Mouse (Mus musculus) stomach, postnatal 0 days (tissue): ENCODE data around the gene Cxadr. TPM values are rescaled to one million over a fixed set of nuclear protein-coding genes. Genes with fewer than 3 reads are reported as not detected.

Experiments used
- ATAC-seq: fragments of 200-750 bp; cut with Nextera tagmentation; 2 replicates; pipeline ENCODE4 v1.8.0; 2017; ENCODE audit not compliant: low FRiP score, low TSS enrichment
- DNase-seq: peaks from one replicate; pipeline ENCODE4 v3.0.0-alpha.2; 2016; ENCODE audit warnings: low spot score
- H3K27ac ChIP-seq: fragments of 300-500 bp; sonication (generic); replicated peaks from 2 replicates; pipeline ENCODE4 v1.5.1; 2014; ENCODE audit warnings: mild to moderate bottlenecking, control low read depth
- H3K27me3 ChIP-seq: fragments of 300-500 bp; sonication (generic); 2 replicates; pipeline ENCODE4 v1.6.1; 2014; ENCODE audit warnings: low read length; ENCODE audit not compliant: control insufficient read depth, insufficient read depth
- H3K36me3 ChIP-seq: fragments of 300-500 bp; sonication (generic); 2 replicates; pipeline ENCODE4 v1.6.1; 2014; ENCODE audit warnings: low read length, mixed read lengths; ENCODE audit not compliant: control insufficient read depth, insufficient read depth
- H3K4me1 ChIP-seq: fragments of 300-500 bp; sonication (generic); replicated peaks from 2 replicates; pipeline ENCODE4 v1.6.1; 2014; ENCODE audit warnings: antibody characterized with exemption; ENCODE audit not compliant: control insufficient read depth, insufficient read depth
- H3K4me2 ChIP-seq: fragments of 300-500 bp; sonication (generic); replicated peaks from 2 replicates; pipeline ENCODE4 v1.6.1; 2014; ENCODE audit warnings: low read depth, mild to moderate bottlenecking, control low read depth, moderate library complexity
- H3K4me3 ChIP-seq: fragments of 300-500 bp; sonication (generic); 2 replicates; pipeline ENCODE4 v1.5.1; 2014; ENCODE audit warnings: low read depth, low read length, control low read depth
- H3K9ac ChIP-seq: fragments of 300-500 bp; sonication (generic); 2 replicates; pipeline ENCODE4 v1.6.1; 2014; ENCODE audit warnings: mild to moderate bottlenecking, low read length, control low read depth, mixed read lengths
- H3K9me3 ChIP-seq: fragments of 300-500 bp; sonication (generic); 2 replicates; pipeline ENCODE4 v1.6.1; 2016; ENCODE audit warnings: low read length; ENCODE audit not compliant: control insufficient read depth
- CTCF ChIP-seq: IDR thresholded peaks from 2 replicates; pipeline ENCODE4 v1.5.1; 2016; ENCODE audit warnings: antibody characterized with exemption, low read depth, mild to moderate bottlenecking, moderate library complexity
- EP300 ChIP-seq: optimal IDR thresholded peaks from 2 replicates; pipeline ENCODE3; 2016; ENCODE audit warnings: antibody characterized with exemption
- WGBS: fragments of 180-500 bp; shearing (Covaris S2); extraction: QIAGEN DNeasy Blood & Tissue Kit; methylation state at CpG from one replicate; pipeline ENCODE4 v1.1.7; 2014; 5-methylcytosine and 5-hydroxymethylcytosine counted together
- polyA plus RNA-seq: library from polyadenylated mRNA; unstranded; fragments of >200 nt; fragmentation: Nextera tagmentation; extraction: Ambion mirVana; gene quantifications from 2 replicates; pipeline ENCODE4 v1.2.1, GENCODE M21; 2015

The Cxadr gene
- polyA plus RNA-seq, 1 experiment from 2014 or later: 62.1 TPM

- peak overlapping the region; percentile 95 for H3K27ac ChIP-seq
- WGBS: under 1% methylated on average over 65 of the region's 65 CpGs
- H3K9ac ChIP-seq: peak overlapping the region; percentile 86
- peak overlapping the region; percentile 95 for H3K4me2 ChIP-seq
- H3K36me3 ChIP-seq: no peaks in the 10 kb centered on the region
- peak overlapping the region; percentile 80 for H3K4me3 ChIP-seq
- ATAC-seq (peak; percentile 19; the same call in 1 of the 2 replicates), DNase-seq (peak; percentile 45)
- no peaks in the 10 kb centered on the region for H3K9me3 ChIP-seq
- no peak for TF ChIP-seq EP300
- TF ChIP-seq CTCF: no peak
- no peaks in the 10 kb centered on the region for H3K27me3 ChIP-seq
- H3K4me1 ChIP-seq: no peaks in the 10 kb centered on the region
Observed at GRCm38 (mm10) chr16:78301831-78302677, 765 bp downstream of the Cxadr start.

- no peaks in the 10 kb centered on the region for H3K4me1 ChIP-seq
- H3K9me3 ChIP-seq: no peaks in the 10 kb centered on the region
- ATAC-seq (no peak), DNase-seq (peak; percentile 60)
- H3K27ac ChIP-seq: peak overlapping the region; percentile 95; the same call in 1 of the 2 replicates
- H3K4me2 ChIP-seq: peak overlapping the region; percentile 95
- H3K4me3 ChIP-seq: peak overlapping the region; percentile 80
- WGBS: 7% methylated on average over 10 of the region's 10 CpGs
- H3K27me3 ChIP-seq: no peaks in the 10 kb centered on the region
- peak overlapping the region; percentile 86 for H3K9ac ChIP-seq
- no peak for TF ChIP-seq EP300
- TF ChIP-seq CTCF: no peak
- H3K36me3 ChIP-seq: no peaks in the 10 kb centered on the region
Observed at GRCm38 (mm10) chr16:78302678-78303050, 1.4 kb downstream of the Cxadr start.

GRCm38 (mm10) chr16:78305606-78306100 is 4.4 kb downstream of the Cxadr start:
- DNase-seq (peak; percentile 20), ATAC-seq (no peak)
- Histone ChIP-seq H3K4me1 (no peaks in the 10 kb centered on the region), H3K9ac (no peak overlapping the region), H3K36me3 (no peaks in the 10 kb centered on the region), H3K9me3 (no peaks in the 10 kb centered on the region), H3K4me2 (no peak overlapping the region), H3K27ac (0 out of 2 replicates have a peak overlapping the region, but pooled peaks have one; percentile 0), H3K27me3 (no peaks in the 10 kb centered on the region), H3K4me3 (no peak overlapping the region)
- TF ChIP-seq CTCF (no peak), EP300 (no peak)
- 71% methylated on average over 12 of the region's 12 CpGs for WGBS

- Histone ChIP-seq H3K36me3 (no peaks in the 10 kb centered on the region), H3K4me2 (no peak overlapping the region), H3K4me1 (no peaks in the 10 kb centered on the region), H3K9me3 (no peaks in the 10 kb centered on the region), H3K4me3 (no peak overlapping the region), H3K27ac (no peak overlapping the region), H3K27me3 (no peaks in the 10 kb centered on the region), H3K9ac (no peak overlapping the region)
- DNase-seq (peak; percentile 24), ATAC-seq (no peak)
- 74% methylated on average over 8 of the region's 8 CpGs for WGBS
- TF ChIP-seq CTCF (no peak), EP300 (no peak)
Observed at GRCm38 (mm10) chr16:78306606-78307005, 5.3 kb downstream of the Cxadr start.

- TF ChIP-seq CTCF (no peak), EP300 (no peak)
- WGBS: 87% methylated on average over 16 of the region's 16 CpGs
- H3K27ac ChIP-seq: no peak overlapping the region
- H3K36me3 ChIP-seq: no peaks in the 10 kb centered on the region
- DNase-seq (peak; percentile 56), ATAC-seq (peak; percentile 49; the same call in 1 of the 2 replicates)
- no peak overlapping the region for H3K4me3 ChIP-seq
- no peaks in the 10 kb centered on the region for H3K27me3 ChIP-seq
- H3K9ac ChIP-seq: no peak overlapping the region
- H3K9me3 ChIP-seq: no peaks in the 10 kb centered on the region
- H3K4me2 ChIP-seq: no peak overlapping the region
- H3K4me1 ChIP-seq: no peaks in the 10 kb centered on the region
Observed at GRCm38 (mm10) chr16:78307476-78308192, 6.3 kb downstream of the Cxadr start.
